Mouse (Mus musculus): ENCODE results near the gene Kl.

GRCm38 (mm10) chr5:150952328-150952668 is at the start of gene Kl:
- TF ChIP-seq CTCF (IDR thresholded peaks at IDR 0.05; ENCODE audit: insufficient read depth, low read length) (no peak), POLR2A (IDR thresholded peaks at IDR 0.05; ENCODE audit: borderline replicate concordance, extremely low read depth, low read depth, low read length) (no peak)
